Mouse (Mus musculus): Measurements from ENCODE around the gene Ear2.
"Not testable (repeated sequence)": the region's sequence is repeated elsewhere in the genome, so short reads cannot be mapped to it uniquely, and the experiment has no call there.

Ear2 gene

GRCm38 (mm10) chr14:44102354-44102753 lies at the start of gene Ear2:
Gene Ear2 (plus strand): TSS chr14:44102654.
- DNase-seq (ENCODE audit: low read depth, low spot score), result not testable (repeated sequence)

GRCm38 (mm10) chr14:44067879-44068278 lies 34.6 kb upstream of the Ear2 start:
- not testable (repeated sequence) for DNase-seq (ENCODE audit: low read depth, low spot score)

- DNase-seq (ENCODE audit: low read depth, low spot score), result not testable (repeated sequence)
These were observed 31.9 kb upstream of the Ear2 start for GRCm38 (mm10) chr14:44070595-44070994.

DNA sequence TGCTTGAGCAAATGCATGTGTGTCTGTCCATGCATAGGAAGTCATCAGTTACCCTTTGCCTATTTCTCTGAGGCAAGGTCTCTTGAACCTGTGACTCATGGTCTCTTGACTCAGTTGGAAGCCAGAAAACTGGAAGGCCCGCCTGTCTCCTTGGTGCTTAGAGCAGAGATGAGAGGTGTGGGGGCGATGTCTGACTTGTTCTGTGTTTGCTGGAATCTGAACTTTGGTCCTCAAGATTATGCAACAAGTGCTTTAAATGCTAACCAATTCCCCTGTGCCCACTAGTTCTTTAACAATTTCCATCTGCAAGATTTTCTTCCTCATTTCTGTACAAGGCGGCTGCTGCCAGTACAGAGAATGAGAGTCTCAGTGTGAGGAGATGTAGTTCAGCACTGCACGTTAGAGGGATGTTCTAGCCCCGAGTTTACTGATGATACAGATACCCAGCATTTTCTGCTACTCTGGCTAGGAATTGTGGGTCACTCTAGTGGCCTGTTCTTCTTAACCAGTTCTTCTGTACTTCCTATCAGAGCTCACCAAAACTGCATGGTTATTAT lies 24.6 kb upstream of the Ear2 start:
- DNase-seq (ENCODE audit: low read depth, low spot score), result not testable (repeated sequence)

GRCm38 (mm10) chr14:44086588-44086987 lies 15.9 kb upstream of the Ear2 start:
- DNase-seq (ENCODE audit: low read depth, low spot score), result not testable (repeated sequence)

DNA sequence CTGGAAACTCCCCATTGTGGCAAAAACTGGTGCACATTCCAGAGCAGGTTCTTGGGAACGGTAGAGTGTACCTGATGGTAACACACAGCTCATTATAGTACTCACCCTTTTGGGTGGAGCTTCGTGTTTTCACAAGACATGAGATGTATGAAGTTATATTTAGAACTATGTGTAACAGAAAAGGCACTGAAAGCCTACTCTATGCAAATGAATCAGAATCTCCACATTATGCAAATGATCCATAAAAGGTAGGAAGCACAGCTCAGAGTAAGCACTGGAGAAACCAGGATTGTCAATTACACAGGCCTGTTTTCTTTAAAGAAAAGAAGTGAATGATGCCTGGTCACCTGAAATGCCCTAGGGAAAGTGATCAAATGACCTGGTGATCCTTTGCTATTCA lies 14.9 kb upstream of the Ear2 start:
- not testable (repeated sequence) for DNase-seq (ENCODE audit: low read depth, low spot score)

- not testable (repeated sequence) for DNase-seq (ENCODE audit: low read depth, low spot score)
These were observed 10.9 kb upstream of the Ear2 start for GRCm38 (mm10) chr14:44091524-44091923.

DNA sequence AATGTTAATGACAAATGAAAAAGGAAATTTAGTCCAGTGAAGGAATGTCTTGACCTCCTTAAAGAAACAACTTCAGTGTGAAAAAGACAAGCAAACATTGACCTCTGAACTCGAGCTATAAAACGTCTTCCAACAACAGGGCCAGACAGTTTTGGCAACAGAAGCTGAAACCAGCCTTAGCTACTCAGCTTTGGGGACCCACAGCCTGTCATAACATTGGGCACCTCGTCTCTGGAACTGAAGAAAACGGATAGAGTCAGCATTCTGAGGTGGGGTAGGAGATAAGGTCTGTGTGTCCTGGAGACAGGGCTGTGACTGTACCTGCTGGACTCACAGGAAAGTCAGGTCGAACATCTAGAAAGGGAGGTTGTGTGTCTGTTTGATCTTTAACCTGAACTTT lies 8.0 kb upstream of the Ear2 start:
- not testable (repeated sequence) for DNase-seq (ENCODE audit: low read depth, low spot score)

DNA sequence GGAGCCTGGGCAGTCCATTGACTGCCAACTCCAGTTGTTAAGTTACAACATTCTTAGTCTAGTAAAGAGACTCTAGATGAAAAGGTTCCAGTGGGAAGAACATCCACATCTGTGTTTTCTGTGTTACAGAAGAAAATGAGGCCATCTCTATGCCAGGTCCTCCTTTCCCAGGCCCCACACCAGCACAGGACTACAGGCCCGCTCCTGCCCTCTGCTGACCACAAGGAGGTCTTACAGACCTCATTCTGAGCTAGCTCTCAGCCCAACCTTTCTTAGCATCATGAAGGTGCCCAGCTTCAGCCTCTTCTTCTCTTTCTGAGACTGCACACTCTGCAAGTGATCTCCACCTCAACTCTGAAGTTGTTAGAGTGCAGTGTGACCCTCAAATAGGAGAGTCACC lies 2.4 kb upstream of the Ear2 start:
- DNase-seq (ENCODE audit: low read depth, low spot score), result not testable (repeated sequence)

GRCm38 (mm10) chr14:44110981-44111380 lies 8.5 kb downstream of the Ear2 start:
- DNase-seq (ENCODE audit: low read depth, low spot score), result no peak

- DNase-seq (ENCODE audit: low read depth, low spot score), result not testable (repeated sequence)
These were observed 21.1 kb downstream of the Ear2 start, which contains the start of gene Gm3327 for GRCm38 (mm10) chr14:44123551-44123950. Gene Gm3327 (plus strand): TSS chr14:44123851.

Data from retina, adult 2 months (tissue).